Mouse (Mus musculus): Measurements from ENCODE around the gene Gm5767.

DNA sequence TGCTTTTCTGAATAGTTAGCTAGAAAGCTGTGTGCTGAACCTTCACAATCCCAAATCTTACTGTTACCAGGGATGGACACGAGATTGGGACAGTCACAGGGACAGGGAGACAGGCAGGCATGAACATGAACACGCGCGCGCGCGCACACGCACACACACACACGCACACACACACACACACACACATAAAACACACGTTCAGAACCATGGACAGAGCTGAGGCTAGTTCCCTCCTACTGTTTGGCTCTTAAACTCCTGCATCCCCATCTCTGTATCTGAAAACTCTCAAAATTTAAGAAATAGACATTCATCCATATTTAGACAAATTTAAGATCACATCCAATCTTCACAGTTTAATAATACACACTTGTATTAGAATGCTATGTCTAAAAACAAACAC is 37.2 kb downstream of the Gm5767 start:
- TF ChIP-seq POLR2A (IDR thresholded peaks at IDR 0.05; ENCODE audit: insufficient read depth, low read depth, low read length) (no peak), CTCF (IDR thresholded peaks at IDR 0.05) (no peak), EP300 (IDR thresholded peaks at IDR 0.05; ENCODE audit: insufficient read depth, low read depth, low read length) (no peak)

Measured in heart, adult 2 months (tissue).